Mouse (Mus musculus) gastrocnemius, postnatal 14 days (tissue): ENCODE results near the gene Lig3. TPM values are rescaled to one million over a fixed set of nuclear protein-coding genes. Genes with fewer than 3 reads are reported as not detected.

ENCODE experiments used
- DNase-seq: peaks from one replicate; pipeline ENCODE4 v3.0.0; 2021; ENCODE audit warnings: mixed read lengths
- intact Hi-C: fragments of 180-260 bp; cut with DNase I; formaldehyde crosslinking; loops from one replicate; pipeline ENCODE4 v1.15.1; 2025; ENCODE audit warnings: low total_unique reads
- long read RNA-seq, 2 experiments: library from polyadenylated mRNA; stranded (forward); transcript quantifications; one replicate each; pipeline ENCODE4 v2.0.0; 2021
- total RNA-seq, 2 experiments: library from RNA; stranded (reverse); gene quantifications; 2 replicates each; pipeline ENCODE4 v1.2.3; 2021

The Lig3 gene
- 10 to 100 TPM; 13.3 to 16.8 TPM for total RNA-seq
- long read RNA-seq, experiment 1, full-length matches to known transcripts, result 9 of 11 reads
- long read RNA-seq, experiment 1, partial matches to known transcripts, result 1 of 11 reads
- long read RNA-seq, experiment 1, other reads (novel, unspliced or antisense), result 1 of 11 reads
- long read RNA-seq, experiment 2, full-length matches to known transcripts, result 2 of 6 reads
- long read RNA-seq, experiment 2, partial matches to known transcripts, result 2 of 6 reads
- long read RNA-seq, experiment 2, other reads (novel, unspliced or antisense), result 2 of 6 reads

DNA sequence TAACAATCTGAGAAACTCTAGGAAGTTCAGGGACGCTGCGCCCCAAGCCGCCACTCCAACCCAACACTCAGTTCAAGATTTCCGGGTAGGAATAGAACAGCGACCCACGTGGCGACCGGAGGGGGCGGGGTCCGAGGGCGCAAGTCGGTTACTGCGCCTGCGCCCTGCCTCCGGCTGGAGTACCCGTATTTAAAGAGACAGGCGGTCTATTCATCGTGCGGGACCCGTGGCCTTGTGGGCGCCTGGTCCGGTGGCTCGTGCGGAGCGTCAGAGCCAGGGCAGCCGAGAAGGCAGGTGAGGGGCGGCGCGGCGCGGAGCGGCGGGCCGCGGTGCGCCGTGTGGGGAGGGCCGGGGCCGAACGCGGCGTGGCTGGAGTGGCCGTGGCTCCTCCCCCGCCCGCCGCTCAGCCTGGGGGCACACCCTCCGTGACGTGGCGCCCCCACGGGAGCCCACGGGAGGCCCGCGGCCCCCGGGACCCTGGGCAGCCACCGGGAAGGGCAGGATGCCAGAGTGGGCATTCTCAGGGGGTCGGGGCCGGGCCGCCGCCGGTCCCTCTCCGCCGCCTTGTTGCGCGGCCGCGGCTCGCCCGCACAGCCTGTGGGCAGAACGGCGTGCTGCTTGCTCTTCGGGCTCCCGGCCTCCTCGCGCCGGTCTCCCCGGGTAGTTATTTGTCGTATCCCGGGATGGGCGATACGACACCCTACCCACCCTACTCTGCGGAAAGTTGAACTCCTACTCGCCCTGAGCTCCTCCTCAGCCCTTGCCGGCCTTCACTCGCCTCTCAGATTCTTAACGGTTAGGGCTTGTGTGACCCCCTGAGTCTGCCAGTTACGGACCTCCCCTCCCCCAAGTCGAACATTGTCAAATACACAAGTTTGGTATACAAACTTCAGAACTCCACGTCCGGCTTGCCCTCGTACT is at the start of gene Lig3:
Lig3 (plus strand) TSS at position 126 of the 921 bp plus-strand sequence.
- DNase-seq, result peak; percentile 94
- intact Hi-C loops, result no loop called here

DNA sequence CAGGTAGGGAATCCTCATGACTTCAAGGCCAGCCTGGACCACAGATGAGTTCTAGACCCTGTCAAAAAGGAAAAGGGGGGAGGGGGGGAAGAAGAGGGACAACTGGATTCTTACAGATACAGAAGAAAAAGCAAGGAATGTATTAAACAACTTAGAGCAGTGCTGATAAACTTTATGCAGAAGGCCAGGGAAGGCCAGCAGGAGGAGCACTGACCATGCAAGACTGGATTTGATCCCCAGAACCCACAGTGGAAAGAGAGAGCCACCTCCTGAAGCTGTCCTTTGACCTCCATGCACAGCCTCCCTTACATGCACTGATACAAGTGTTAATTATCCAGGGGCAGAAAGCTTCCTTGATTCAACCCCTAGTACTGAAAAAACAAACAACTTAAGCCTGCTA is 46.7 kb upstream of the Lig3 start:
- intact Hi-C loops, result no loop called here

DNA sequence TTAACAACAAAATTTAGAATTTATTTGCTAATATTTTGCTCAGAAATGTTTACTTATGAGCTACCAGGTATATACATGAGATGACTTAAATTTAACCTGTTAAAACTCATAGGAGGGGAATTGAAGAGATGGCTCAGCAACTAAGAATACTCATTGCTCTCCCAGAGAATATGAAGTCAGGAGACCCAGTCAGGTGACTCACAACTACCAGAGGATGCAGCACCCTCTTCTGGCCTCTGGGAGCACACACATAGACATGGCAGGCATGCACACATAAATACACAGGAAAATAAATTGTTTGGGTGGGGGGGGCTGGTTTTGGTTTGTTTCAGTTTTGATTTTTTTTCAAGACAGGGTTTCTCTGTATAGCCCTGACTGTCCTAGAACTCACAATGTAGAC is 41.9 kb upstream of the Lig3 start:
- no peak for DNase-seq
- intact Hi-C loops, result no loop called here

More for the DNA sequence above, 46.7 kb upstream of the Lig3 start:
- no peak for DNase-seq

GRCm38 (mm10) chr11:82746138-82746537 is 34.8 kb upstream of the Lig3 start:
- DNase-seq, result peak; percentile 13
- intact Hi-C loops, result loop anchor here (5.0 kb wide), 1 partner anchor 146 kb away; the partner anchor contains the start of genes Fndc8 and Rad51d

- intact Hi-C loops, result loop anchor here (5.0 kb wide), 1 partner anchor 145 kb away; the partner anchor contains the start of genes Fndc8 and Rad51d
- peak; percentile 9 for DNase-seq
Observed at GRCm38 (mm10) chr11:82746857-82747366, 34.0 kb upstream of the Lig3 start.

GRCm38 (mm10) chr11:82752349-82753115 is 28.4 kb upstream of the Lig3 start:
- intact Hi-C loops, result no loop called here
- DNase-seq, result no peak

DNA sequence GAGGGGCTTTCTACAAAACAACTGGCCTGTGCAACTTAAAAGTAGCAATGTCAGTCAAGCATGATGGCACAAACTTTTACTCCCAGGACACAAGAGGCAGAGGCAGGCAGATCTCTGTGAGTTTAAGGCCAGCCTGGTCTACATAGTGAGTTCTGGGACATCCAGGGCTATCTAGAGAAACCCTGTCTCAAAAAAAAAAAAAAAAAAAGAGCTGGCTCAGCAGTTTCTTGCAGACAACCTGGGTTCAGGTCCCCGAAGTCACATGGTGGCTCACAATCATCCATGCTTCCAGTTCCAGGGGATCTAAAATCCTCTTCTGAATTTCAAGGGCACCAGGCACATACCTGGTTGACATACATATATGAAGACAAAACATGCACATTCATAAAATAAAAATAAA is 25.0 kb upstream of the Lig3 start:
- intact Hi-C loops, result no loop called here
- DNase-seq, result no peak

DNA sequence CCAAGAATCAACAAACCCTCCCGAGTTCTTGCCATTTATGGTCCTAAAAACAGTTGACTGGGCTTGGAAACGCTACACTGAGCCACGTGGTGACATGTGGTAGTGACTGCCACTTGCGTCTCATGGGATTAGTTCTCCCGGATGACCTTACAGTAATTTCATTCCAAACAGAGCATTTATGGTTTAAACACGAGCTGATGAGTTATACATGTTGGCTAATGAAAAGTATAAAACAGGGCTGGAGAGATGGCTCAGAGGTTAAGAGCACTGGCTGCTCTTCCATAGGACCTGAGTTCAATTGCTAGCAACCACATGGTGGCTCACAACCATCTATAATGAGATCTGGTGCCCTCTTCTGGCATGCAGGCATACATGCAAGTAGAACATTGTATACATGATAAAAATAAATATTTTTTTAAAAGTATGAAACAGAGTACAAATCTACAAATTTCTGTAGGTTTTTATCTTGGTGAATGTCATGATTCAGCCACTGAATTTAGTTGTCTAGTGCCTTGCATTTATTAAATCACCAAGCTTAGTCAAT is 18.6 kb upstream of the Lig3 start:
- intact Hi-C loops, result no loop called here
- no peak for DNase-seq

DNA sequence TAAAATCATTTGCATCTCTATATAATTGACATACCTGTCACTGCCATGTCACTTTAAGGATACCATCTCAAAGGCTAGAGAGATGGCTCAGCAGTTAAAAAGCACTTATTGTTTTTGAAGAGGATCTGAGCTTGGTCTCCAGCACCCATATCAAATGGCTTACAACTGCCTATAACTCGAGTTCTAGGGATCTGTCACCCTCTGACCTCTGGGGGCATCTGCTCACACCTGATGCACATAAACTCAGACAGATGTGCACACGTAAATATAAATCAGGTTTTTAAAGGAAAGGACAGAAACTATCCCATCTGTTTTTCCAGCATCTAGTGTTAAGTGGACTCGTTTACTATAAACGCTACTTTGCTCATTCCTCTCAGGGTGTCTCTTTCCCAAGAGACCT is 17.6 kb upstream of the Lig3 start:
- DNase-seq, result no peak
- intact Hi-C loops, result no loop called here

DNA sequence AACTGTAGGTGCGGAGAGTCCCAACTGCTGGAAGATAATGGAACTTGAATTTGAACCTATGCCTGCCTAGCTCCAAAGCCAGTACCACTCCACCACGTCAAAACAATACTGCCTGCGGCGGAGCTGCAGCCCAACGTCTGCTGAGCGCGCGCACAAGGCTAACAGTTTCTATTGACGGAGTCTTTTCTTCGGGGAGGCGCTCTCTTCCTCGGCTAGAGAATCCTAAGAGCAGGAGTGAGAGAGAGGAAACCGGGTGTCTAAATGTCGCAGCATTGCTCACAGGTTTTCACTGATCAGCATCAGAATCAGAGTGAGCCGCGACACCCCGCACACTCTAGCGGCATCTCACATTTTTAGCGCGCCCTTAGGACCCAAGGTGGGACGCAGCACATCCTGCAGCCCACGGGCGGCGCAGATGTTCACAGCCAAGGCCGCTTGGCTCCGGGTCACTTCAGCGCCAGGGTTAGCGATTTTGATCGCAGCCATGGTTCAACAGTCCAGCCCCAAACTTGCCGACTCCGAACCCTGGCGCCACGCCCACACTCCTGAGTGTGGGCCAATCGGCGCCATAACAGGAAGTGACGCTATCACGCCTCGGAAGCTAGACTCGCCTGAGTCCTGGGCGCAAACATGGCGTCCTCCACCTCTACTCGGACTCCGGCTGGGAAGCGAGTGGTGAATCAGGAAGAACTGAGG is 17.0 kb upstream of the Lig3 start, which contains the start of the genes Cct6b and Zfp830:
Cct6b (minus strand) TSS at position 580 of the 696 bp plus-strand sequence.
Zfp830 (plus strand) TSS at position 604 of the 696 bp plus-strand sequence.
- intact Hi-C loops, result no loop called here

DNA sequence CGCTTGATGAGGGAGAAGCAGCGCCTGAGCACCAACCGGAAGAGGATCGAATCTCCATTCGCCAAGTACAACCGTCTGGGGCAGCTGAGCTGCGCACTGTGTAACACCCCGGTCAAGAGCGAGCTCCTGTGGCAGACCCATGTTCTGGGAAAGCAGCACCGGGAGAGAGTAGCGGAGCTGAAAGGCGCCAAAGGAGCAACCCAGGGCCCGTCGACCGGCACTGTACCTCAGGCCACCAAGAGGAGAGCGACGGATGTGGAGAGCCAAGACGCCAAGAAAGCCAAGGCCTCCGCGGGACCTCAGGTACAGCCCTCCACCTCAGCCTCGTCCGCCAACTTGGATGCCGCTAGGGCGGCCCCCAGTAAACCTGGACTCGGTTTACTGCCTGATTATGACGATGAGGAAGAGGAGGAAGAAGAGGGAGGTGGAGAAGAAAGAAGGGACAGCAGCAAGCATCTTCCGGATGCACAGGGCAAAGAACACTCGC is 16.4 kb upstream of the Lig3 start:
- intact Hi-C loops, result no loop called here

More for the DNA sequence above, 17.0 kb upstream of the Lig3 start, which contains the start of the genes Cct6b and Zfp830:
- peak; percentile 92 for DNase-seq

GRCm38 (mm10) chr11:82780134-82780533 is 774 bp upstream of the Lig3 start:
- intact Hi-C loops, result no loop called here
- DNase-seq, result no peak

More for the DNA sequence above, 16.4 kb upstream of the Lig3 start:
- no peak for DNase-seq

DNA sequence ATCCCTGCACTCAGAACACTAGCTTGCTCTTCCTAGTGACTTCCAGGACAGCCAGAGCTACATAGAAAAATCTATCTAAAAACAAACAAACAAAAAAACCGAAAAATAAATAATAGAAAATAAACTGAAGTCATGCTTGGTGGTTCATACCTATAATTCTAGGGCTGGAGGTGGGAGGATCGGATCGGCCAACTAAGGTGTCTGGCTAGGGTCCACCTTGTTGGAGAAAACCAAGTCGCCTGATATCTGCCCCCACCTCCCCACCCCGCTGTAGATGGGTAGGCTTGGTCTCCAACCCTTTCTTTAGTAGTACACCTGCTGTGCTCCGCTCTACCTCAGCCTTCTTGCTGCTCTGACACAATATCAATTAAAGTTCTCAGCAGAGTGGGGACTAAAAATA is 1.3 kb downstream of the Lig3 start:
- intact Hi-C loops, result no loop called here

GRCm38 (mm10) chr11:82783453-82783852 is 2.5 kb downstream of the Lig3 start:
- intact Hi-C loops, result no loop called here
- no peak for DNase-seq

More for the DNA sequence above, 1.3 kb downstream of the Lig3 start:
- no peak for DNase-seq

DNA sequence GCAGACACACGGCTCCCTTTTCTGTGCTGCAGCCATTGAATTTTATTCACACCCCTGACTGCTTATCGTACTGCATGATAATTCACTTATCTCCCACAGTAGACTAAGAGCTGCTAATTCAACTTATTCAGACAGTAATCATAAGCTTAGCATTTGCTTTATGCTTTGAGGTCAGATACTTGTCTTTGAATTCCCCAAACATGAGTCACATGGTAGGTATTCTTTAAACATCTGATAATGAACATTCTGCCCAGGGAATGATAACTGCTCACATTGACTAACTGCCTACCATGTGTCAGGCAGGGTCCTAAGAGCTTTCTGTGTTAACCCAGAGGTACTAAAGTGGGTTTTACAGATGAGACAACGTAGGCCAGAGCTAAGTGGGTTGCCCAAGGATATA is 25.7 kb downstream of the Lig3 start:
- DNase-seq, result no peak
- intact Hi-C loops, result no loop called here

DNA sequence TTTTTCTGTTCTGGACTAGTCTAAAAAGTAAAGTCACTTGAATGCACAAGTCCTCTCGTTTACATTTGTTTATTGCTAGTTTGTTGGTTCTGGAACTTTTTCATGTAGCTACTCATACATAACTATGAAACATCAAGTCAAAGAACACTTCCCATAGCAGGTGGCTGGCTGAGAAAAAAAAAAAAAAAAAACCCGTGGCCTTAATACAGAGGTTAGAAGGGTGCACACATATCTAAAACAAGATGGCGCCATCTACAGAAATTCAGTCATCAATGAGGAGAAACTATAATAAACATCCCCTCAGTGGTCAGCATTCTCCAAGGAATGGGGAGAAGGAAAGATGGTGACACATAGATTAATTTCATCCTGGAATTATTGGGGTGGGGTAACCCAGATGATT is 26.5 kb downstream of the Lig3 start:
- intact Hi-C loops, result no loop called here
- no peak for DNase-seq

DNA sequence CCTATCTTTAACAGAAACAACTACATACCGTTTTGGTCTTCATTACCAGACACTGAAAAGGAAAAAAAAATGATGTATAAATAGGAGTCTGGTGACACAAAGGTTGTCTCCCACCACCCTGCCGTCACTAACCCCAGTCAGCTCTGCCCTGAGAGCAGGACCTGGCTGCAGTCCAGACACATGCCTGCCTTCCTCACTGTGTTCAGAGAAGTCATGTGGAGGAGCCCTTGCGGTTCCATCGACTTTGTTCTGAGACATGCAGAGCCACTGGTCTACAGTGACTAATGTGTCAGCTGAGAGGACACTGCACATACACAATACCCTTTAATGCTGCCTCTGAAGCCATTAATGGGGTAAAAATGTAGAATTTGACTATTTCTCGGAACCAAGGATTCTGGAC is 27.6 kb downstream of the Lig3 start:
- intact Hi-C loops, result no loop called here
- no peak for DNase-seq

- intact Hi-C loops, result no loop called here
- DNase-seq, result peak; percentile 47
Observed at GRCm38 (mm10) chr11:82819350-82819749, 38.4 kb downstream of the Lig3 start.
